Mouse (Mus musculus): ENCODE measurements around the gene Dusp22. TPM values are rescaled to one million over a fixed set of nuclear protein-coding genes. Genes with fewer than 3 reads are reported as not detected.

Gene Dusp22
- total RNA-seq, 2 experiments from 2014 or later: 27.3 to 30.6 TPM

DNA sequence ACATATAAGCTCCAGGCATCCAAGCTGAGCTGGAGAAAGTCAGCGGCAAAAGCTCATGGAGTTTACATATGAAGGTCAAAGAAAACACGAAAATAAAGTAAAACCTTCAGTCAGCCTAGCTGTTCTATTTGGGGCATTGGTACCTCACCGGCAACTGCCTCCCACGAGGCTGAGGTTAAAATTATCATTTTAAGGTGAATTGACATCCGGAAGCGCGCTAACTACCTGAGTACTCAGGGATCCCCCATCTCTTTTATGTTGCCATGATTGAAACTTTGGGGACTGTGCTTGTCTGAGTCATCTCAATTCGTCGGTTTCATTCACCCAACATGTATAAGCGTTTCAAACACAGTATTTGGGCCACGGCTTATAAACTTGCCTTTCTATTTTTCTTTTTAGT, 88.5 kb downstream of the Dusp22 start:
- no peak for DNase-seq (ENCODE audit: extremely low spot score in 1 of 2, low spot score in 1 of 2)

DNA sequence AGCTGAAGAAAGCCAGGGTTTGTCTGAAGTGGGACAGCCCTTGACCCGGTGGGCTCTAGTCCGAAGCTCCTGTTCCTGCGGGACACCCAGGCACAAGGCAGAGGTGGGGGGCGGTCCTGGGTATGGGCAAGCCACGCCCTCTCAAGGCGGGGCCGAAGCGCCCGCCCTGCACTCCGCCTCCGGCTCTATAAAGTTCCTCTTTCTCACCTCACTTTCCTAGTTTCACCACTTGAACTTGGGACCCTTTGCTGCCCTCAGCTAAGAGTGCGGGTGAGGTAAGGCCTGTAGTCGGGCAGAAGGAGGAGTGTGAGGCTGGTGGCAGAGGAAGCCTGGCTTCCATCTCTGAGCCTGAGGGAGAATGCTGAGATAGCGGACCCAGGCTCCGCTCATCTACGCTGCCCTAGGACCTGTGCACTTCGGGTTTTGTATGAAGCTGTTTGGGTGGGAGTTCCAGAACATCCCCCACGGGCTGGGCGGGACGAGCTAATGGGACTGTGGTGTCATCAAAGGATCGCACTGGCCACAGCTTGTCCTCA, 89.3 kb downstream of the Dusp22 start, which contains the start of gene Irf4:
TSS of gene Irf4 (plus strand) at position 206 of the 536 bp plus-strand sequence.
- DNase-seq (ENCODE audit: extremely low spot score in 1 of 2, low spot score in 1 of 2): no peak

DNA sequence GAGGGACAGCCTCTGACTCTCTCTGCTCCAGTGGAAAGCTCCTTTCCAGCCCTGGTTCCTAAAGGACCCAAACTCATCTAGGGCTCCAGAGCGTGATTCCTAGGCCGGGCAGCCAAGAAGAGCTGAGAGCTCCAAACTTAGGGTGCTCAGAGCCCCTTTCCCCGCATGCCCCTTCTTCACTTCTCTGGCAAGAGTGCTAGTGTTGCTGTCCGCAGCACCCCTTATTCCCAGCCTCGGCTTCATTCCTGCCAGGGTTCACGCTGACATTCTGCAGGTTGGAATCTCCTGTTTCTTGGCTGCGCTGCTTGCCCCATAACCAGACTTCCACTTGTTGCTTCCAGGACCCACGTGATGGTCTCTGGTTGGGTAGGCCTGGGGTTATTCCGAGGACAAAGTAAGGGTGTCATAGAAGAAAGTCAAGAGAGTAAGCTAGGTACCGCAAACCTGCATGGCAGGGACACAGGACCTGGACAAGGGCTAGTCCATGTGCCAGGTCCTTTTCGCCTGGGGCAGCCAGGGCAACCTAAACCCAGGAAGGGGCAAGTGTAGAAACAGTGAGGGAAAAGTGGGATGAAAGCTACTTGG, 89.8 kb downstream of the Dusp22 start:
- DNase-seq (ENCODE audit: extremely low spot score in 1 of 2, low spot score in 1 of 2): no peak

DNA sequence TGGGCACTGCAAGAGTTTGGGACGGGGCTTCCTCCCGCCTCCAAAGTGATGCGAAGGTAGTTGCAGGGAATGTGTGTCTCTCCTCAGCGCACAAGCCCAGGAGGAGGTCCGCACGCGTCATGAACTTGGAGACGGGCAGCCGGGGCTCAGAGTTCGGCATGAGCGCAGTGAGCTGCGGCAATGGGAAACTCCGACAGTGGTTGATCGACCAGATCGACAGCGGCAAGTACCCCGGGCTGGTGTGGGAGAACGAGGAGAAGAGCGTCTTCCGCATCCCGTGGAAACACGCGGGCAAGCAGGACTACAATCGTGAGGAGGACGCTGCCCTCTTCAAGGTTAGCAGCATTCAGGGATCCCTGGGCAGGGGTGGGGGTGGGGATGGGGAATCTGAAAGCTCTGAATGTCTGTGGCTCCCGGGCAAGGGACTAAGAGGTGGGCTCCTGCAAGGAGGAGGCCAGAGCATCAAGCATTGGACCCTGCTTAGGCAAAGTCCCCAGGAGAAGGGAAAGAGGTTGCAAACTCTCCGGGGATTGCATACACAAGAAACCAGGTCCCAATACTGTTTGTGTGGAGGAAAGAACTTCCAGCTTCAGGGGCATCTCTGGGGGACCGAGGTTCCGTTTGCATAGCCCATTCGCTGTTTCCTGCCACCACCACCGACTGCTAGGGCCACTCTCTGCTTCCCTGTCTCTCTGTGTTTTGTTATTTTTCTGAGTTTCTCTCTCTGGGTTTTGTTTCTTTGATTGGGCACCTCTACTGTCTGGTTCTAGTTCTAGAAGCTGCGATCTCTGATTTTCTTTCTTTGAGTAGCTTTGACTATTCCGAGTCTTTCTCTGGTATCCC, 90.9 kb downstream of the Dusp22 start:
- DNase-seq (ENCODE audit: extremely low spot score in 1 of 2, low spot score in 1 of 2): no peak

DNA sequence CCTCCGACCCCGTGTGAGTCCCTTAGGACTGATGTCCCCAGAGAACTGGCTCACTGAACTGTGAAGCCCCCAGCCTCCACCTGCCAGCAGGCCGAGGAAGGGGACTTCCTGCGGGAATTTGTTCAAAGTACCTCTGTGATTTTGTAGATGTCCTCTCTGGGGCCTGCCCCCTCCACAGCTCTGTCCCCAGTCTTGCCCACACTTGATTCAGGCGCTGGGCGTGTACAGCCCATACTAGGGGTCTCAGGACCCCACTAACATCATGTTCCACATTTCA, 91.4 kb downstream of the Dusp22 start:
- DNase-seq (ENCODE audit: extremely low spot score in 1 of 2, low spot score in 1 of 2): no peak

DNA sequence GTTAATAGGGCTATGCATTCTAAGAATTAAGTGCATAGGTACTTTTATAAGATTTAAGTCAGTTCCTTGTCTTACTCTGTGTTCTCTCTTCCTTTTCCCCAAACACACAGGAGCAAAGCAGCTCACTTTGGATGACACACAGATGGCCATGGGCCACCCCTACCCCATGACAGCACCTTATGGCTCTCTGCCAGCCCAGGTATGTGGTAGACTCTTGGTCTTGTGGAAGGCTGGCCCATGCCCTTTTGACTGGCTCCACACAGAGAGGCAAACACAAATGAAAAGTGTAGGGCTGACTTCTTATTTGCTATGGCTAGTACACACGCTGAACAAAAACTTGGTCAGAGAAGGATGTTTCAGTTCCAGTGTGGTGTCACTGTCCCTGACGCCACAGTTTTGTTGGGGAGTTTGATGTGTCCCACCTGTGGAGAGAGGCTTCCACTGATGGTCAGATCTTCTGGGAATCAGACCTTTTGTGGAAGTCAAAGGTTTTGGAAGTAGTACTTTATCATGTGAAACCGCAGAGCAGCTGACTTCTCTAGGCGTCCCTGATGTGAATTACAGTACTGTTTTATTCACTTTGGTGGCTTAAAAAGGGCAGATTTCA, 92.9 kb downstream of the Dusp22 start:
- DNase-seq (ENCODE audit: extremely low spot score in 1 of 2, low spot score in 1 of 2): no peak

DNA sequence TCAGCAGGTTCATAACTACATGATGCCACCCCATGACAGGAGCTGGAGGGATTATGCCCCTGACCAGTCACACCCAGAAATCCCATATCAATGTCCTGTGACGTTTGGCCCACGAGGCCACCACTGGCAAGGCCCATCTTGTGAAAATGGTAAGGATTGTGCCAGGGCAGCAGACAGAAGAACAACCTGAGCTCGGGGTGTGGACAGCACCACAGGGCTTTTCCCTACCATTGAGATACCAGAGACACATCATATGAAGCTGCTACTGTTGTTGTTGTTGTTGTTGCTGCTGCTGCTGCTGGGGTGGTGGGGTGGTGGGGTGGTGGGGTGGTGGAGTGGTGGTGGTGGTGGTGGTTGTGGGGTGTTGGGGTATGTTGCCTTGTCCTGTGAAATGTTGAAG, 93.6 kb downstream of the Dusp22 start:
- no peak for DNase-seq (ENCODE audit: extremely low spot score in 1 of 2, low spot score in 1 of 2)

DNA sequence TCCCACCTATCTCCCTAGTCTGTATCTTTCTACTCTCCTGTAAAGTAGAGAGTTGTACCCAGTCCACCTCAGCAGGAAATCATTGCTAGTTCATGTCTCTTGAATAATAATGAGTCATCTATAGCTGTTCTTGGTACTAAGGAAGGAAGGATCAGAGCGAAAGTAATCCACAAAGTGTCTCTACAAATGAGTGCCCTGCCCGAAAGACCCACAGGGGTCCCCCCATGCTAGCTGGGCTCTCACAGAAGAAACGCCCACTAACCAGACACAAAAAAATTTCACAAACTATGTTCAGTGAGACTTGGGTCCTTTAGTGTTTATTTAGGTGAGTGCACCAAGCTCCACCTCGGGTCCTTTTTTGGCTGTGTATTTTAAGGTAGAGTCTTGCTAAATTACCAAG, 94.3 kb downstream of the Dusp22 start:
- no peak for DNase-seq (ENCODE audit: extremely low spot score in 1 of 2, low spot score in 1 of 2)

DNA sequence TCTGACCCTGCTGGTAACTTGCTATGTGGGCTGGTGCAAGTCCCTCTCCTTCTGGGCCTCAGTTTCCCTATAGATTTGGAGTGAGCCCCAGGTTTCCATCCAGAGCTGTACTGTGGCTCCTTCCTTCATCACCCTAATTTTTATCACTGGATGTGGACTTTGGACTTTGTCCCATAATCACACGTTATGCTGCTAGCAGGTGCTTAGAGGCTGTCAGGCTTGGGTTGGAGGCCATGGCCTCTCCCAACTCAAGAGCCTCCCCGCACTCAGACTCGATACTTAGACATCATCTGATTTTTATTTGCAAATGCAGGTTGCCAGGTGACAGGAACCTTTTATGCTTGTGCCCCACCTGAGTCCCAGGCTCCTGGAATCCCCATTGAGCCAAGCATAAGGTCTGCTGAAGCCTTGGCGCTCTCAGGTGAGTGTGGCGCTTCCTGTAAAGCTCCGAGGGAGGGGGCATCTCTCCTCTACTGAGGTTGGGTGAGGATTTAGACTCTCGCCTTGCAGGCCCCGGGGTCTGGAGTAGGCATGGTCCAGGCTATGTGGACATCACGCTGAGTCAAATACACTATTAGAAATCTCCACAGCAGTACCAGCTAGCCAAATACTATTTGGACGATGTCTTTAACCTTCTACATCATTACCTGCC, 95.2 kb downstream of the Dusp22 start:
- DNase-seq (ENCODE audit: extremely low spot score in 1 of 2, low spot score in 1 of 2): no peak

DNA sequence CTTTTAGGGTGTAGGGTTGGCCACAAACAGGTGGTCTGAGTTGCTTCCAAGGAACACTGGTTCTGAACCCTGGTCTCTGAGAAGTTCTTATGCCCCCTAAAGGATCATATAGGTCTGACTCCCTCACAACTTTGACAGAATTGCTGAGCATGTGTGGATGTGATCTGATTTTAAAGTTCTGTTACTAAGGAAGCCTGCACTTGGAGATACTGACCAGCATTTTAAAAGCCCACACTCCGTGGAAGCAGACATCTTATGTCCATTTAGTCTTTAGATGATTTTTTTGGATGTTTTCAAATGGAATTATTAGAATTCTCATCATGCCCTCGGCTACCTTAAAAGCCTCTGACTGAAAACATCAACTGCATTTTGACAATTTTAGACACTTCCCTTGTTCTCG, 95.8 kb downstream of the Dusp22 start:
- no peak for DNase-seq (ENCODE audit: extremely low spot score in 1 of 2, low spot score in 1 of 2)

DNA sequence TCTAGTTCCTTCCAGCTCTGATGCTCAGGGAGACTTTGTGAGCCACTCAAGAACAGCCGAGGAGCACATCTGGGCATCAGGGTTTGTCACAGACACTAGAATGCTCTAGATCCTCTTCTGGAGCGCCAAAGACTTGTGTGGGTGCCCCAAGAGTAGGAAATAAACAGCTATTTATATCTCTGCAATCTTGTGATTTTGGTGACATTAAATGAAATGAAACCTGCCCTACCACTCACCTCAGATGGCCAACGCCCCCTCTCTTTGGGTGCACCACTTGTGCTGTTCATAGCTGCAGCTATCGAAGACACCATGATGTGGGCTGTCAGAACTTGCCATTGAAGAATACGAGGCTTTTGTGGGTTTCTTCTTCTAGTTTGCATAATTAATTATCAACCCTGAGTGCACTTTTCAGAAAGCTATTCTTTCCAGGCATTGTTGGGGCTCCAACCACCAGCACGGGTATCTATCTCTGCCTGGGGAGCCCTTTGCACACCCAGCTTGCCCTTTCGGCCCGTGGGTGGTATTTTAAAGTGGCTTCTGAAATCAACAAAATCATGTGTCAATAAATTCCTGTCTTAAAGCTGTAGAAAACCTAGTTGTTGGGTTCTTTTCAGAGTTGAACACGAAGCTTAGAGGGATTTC, 96.3 kb downstream of the Dusp22 start:
- DNase-seq (ENCODE audit: extremely low spot score in 1 of 2, low spot score in 1 of 2): no peak

DNA sequence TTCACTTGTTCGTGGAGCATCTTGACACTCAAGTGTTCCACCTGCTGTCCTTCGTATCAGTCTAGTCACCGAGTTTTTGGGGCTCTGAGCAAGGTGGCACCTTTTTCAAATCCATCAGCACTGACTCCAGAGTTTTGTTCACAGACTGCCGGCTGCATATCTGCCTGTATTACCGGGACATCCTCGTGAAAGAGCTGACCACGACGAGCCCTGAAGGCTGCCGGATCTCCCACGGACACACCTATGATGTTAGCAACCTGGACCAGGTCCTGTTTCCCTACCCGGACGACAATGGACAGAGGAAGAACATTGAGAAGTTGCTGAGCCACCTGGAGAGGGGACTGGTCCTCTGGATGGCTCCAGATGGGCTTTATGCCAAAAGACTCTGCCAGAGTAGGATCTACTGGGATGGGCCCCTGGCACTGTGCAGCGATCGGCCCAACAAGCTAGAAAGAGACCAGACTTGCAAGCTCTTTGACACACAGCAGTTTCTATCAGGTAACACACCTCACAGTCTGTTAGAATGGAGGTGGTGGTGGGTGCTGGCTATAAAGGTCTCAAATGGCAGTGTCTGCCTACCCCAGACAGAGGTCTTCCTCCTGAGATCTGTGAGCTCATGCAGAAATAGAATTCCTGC, 97.6 kb downstream of the Dusp22 start:
- DNase-seq (ENCODE audit: extremely low spot score in 1 of 2, low spot score in 1 of 2): no peak

DNA sequence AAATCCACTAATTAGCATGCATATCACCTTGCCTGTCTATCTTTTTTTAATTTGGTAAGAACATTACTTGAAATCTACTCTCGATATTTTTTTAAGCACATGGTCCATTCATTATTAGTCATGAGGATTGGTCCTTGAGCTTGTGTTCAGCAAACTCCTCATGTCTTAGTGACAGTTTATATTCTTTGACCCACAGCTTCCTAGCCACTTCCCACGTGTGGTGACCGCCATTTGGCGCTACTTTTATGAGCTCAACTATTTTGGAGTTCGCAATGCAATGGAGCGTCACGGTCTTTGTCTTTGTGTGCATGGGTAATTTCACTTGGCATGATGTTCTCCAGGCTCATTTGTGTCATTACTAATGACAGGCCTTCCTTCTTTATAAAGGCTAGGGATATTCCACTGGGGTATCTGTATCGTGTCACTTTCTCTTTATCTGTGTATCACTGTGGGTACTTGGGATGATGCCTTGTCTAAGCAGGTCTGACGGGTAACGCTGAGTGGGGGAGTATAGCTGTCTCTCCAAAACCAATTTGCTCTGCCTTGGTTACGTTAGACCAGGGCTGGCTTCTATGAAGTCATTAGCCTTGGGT, 99.1 kb downstream of the Dusp22 start:
- DNase-seq (ENCODE audit: extremely low spot score in 1 of 2, low spot score in 1 of 2): no peak

DNA sequence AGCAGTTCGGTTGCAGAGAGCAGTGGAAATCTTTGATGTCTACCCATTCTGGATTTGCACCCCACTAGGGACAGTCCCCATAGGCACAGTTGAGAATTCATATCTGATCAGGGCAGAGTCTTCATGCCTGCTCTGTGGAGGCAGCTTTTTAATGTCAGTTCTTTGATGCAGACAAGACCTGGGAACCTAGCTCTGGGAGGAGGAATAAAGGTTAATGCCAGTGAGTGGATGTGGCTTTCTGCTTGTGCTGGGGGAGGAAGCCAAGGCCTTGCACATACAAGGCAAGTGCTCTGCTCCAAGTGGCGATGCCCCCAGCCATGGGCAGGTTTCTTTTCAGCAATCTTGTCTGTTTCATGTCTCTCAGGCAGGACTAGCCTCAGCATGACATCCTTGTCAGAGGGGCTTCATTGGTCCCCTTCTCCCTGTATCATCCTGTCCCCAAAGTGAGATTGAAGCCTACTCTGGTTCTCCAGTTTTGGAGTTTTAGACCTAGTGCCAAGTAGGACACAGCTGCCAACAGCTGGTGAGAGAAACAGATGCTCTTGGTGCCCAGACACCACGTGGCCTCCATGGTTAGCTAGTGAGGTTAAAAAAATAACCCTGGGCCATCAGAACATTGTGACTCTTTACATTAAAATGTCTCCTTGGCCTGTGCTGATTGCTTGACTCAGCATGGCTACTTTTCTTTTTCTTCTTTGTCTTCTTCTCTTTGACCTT, 100.7 kb downstream of the Dusp22 start:
- no peak for DNase-seq (ENCODE audit: extremely low spot score in 1 of 2, low spot score in 1 of 2)

Other genes starting within 250 kb of the Dusp22 start
- gene Uqcrfs1, start 114.6 kb upstream of the Dusp22 start, total RNA-seq (2021): 100 to 1,000 TPM; 151 to 175 TPM
- gene Irf4, start 89.2 kb downstream of the Dusp22 start, total RNA-seq (2021): under 1 TPM; 0.07 to 0.16 TPM

Data from layer of hippocampus, postnatal 25 days (tissue).